Mouse (Mus musculus): ENCODE measurements around the gene Olfr308. TPM values are rescaled to one million over a fixed set of nuclear protein-coding genes. Genes with fewer than 3 reads are reported as not detected.

The Olfr308 gene
- polyA plus RNA-seq, 1 experiment from 2014 or later, result not detected

Small RNA genes within 50 kb of the gene (microRNA-seq; reads per million reads assigned to microRNA genes)
- gene Gm23192, result not detected

Other genes with a start within 250 kb of the Olfr308 start
- gene Vmn2r75, start 153.9 kb downstream of the Olfr308 start, polyA plus RNA-seq (2014; fragmentation: Nextera tagmentation; extraction: Ambion mirVana), result not detected in 2 replicates
- not detected in 2 replicates for gene Vmn2r76, start 79.3 kb downstream of the Olfr308 start, polyA plus RNA-seq (2014; fragmentation: Nextera tagmentation; extraction: Ambion mirVana)
- not detected in 2 replicates for gene Olfr310, start 48.5 kb downstream of the Olfr308 start, polyA plus RNA-seq (2014; fragmentation: Nextera tagmentation; extraction: Ambion mirVana)
- not detected in 2 replicates for gene Olfr309, start 11.9 kb downstream of the Olfr308 start, polyA plus RNA-seq (2014; fragmentation: Nextera tagmentation; extraction: Ambion mirVana)
- gene Olfr307, start 12.0 kb upstream of the Olfr308 start, polyA plus RNA-seq (2014; fragmentation: Nextera tagmentation; extraction: Ambion mirVana), result not detected in 2 replicates
- not detected in 2 replicates for gene Olfr305, start 41.3 kb upstream of the Olfr308 start, polyA plus RNA-seq (2014; fragmentation: Nextera tagmentation; extraction: Ambion mirVana)
- not detected in 2 replicates for gene Olfr304, start 61.0 kb upstream of the Olfr308 start, polyA plus RNA-seq (2014; fragmentation: Nextera tagmentation; extraction: Ambion mirVana)
- gene Olfr303, start 72.2 kb upstream of the Olfr308 start, polyA plus RNA-seq (2014; fragmentation: Nextera tagmentation; extraction: Ambion mirVana), result not detected in 2 replicates
- gene Olfr301, start 78.2 kb upstream of the Olfr308 start, polyA plus RNA-seq (2014; fragmentation: Nextera tagmentation; extraction: Ambion mirVana), result not detected in 2 replicates
- gene Olfr299, start 134.3 kb upstream of the Olfr308 start, polyA plus RNA-seq (2014; fragmentation: Nextera tagmentation; extraction: Ambion mirVana), result not detected in 2 replicates
- gene Olfr298, start 166.9 kb upstream of the Olfr308 start, polyA plus RNA-seq (2014; fragmentation: Nextera tagmentation; extraction: Ambion mirVana), result not detected in 2 replicates
- not detected in 2 replicates for gene Olfr297, start 194.3 kb upstream of the Olfr308 start, polyA plus RNA-seq (2014; fragmentation: Nextera tagmentation; extraction: Ambion mirVana)